Mouse (Mus musculus): ENCODE results near the gene Ntf3. TPM values are rescaled to one million over a fixed set of nuclear protein-coding genes. Genes with fewer than 3 reads are reported as not detected.

The Ntf3 gene
- polyA plus RNA-seq, 1 experiment from 2014 or later, result 15.8 TPM

DNA sequence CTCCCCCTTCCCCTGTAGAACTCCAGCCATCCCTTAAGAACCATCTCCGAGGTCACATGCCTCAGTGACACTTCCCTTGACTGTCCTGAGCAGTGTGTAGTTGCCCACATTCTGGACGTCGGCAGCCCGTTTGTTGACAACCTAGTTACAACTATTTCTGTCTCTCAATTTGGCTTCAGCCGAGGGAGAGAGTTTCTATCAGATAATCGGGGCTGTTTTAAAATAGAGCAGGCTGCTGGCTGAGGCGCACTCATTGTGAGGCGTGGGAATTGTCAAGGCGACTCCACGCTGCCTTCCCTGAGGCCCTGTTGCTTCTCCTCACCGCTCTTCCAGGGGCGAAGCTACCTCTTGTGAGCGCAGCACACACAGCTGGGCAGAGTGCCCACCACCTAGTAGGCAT is 70.6 kb downstream of the Ntf3 start:
- H3K4me1 ChIP-seq (ENCODE audit: control insufficient read depth, insufficient read depth, low read length), result no peaks in the 10 kb centered on the region
- H3K4me2 ChIP-seq (replicated peaks; ENCODE audit: low read depth, low read length), result no peak overlapping the region
- H3K4me3 ChIP-seq (ENCODE audit: low read depth, low read length), result no peak overlapping the region
- no peak overlapping the region for H3K9ac ChIP-seq (replicated peaks; ENCODE audit: low read depth, low read length)
- no peaks in the 10 kb centered on the region for H3K27me3 ChIP-seq (ENCODE audit: control insufficient read depth, insufficient read depth, low read length)
- H3K36me3 ChIP-seq (ENCODE audit: control insufficient read depth, insufficient read depth, low read length), result peaks cover 5% of the 10 kb centered on the region; the same call in 1 of the 2 replicates
- H3K9me3 ChIP-seq (ENCODE audit: control insufficient read depth, low read depth, low read length), result no peaks in the 10 kb centered on the region
- ATAC-seq (ENCODE audit: insufficient number of reproducible peaks, insufficient read depth, low FRiP score, low read depth), result no peak
- 58% methylated on average over 13 of the region's 13 CpGs for WGBS
- peak overlapping the region; percentile 27; the same call in 1 of the 2 replicates for H3K27ac ChIP-seq (ENCODE audit: low read length)

DNA sequence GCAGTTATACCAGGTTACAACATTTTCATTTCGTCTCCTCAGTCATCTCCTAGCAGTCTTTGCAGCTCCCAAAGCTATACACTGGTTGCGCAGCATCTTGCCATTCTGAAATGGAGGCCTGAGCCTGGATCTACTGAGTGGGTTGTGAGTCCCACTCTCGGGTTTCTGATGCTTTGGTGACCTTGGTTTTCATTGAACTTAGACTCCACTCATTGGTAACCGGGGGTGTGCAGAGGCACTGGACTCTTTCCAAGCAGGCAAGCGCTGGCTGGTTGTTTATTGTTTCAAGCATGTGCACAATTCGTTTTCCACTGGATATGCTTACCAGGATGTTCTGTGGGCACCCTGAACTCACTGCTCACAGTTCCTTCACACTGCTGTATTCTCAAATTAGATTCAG is 71.7 kb downstream of the Ntf3 start:
- H3K4me3 ChIP-seq (ENCODE audit: low read depth, low read length), result no peak overlapping the region
- H3K4me2 ChIP-seq (replicated peaks; ENCODE audit: low read depth, low read length), result no peak overlapping the region
- no peaks in the 10 kb centered on the region for H3K27me3 ChIP-seq (ENCODE audit: control insufficient read depth, insufficient read depth, low read length)
- 76% methylated on average over 6 of the region's 6 CpGs for WGBS
- no peak overlapping the region for H3K9ac ChIP-seq (replicated peaks; ENCODE audit: low read depth, low read length)
- H3K36me3 ChIP-seq (ENCODE audit: control insufficient read depth, insufficient read depth, low read length), result no peaks in the 10 kb centered on the region; the same call in 1 of the 2 replicates
- no peaks in the 10 kb centered on the region for H3K4me1 ChIP-seq (ENCODE audit: control insufficient read depth, insufficient read depth, low read length)
- H3K9me3 ChIP-seq (ENCODE audit: control insufficient read depth, low read depth, low read length), result no peaks in the 10 kb centered on the region
- no peak overlapping the region for H3K27ac ChIP-seq (ENCODE audit: low read length)
- ATAC-seq (ENCODE audit: insufficient number of reproducible peaks, insufficient read depth, low FRiP score, low read depth), result no peak

DNA sequence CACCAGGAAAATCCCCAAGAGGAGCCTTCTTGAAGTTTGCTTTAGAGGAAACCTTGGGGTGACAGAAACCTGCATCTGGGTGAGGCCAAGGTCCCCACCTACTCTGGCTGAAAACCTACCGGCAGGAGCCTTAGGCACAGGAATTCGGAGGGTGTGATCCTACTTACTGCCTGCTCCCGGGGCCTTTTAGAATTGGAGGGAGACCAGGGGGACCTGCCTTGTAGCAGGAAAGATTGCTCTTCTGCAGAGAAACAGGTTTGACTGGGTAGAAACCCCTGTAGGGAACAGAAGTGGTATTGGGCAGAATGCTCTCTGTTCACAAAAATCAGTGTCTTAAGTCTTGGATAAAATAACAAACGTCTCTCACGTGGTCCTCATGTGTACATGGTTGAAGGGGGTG is 74.7 kb downstream of the Ntf3 start:
- Histone ChIP-seq H3K4me3 (ENCODE audit: low read depth, low read length) (no peak overlapping the region), H3K27ac (ENCODE audit: low read length) (no peak overlapping the region), H3K9ac (replicated peaks; ENCODE audit: low read depth, low read length) (no peak overlapping the region), H3K36me3 (ENCODE audit: control insufficient read depth, insufficient read depth, low read length) (no peaks in the 10 kb centered on the region), H3K4me2 (replicated peaks; ENCODE audit: low read depth, low read length) (no peak overlapping the region), H3K4me1 (ENCODE audit: control insufficient read depth, insufficient read depth, low read length) (no peaks in the 10 kb centered on the region), H3K9me3 (ENCODE audit: control insufficient read depth, low read depth, low read length) (no peaks in the 10 kb centered on the region), H3K27me3 (ENCODE audit: control insufficient read depth, insufficient read depth, low read length) (no peaks in the 10 kb centered on the region)
- 46% methylated on average over 5 of the region's 5 CpGs for WGBS
- no peak for ATAC-seq (ENCODE audit: insufficient number of reproducible peaks, insufficient read depth, low FRiP score, low read depth)

DNA sequence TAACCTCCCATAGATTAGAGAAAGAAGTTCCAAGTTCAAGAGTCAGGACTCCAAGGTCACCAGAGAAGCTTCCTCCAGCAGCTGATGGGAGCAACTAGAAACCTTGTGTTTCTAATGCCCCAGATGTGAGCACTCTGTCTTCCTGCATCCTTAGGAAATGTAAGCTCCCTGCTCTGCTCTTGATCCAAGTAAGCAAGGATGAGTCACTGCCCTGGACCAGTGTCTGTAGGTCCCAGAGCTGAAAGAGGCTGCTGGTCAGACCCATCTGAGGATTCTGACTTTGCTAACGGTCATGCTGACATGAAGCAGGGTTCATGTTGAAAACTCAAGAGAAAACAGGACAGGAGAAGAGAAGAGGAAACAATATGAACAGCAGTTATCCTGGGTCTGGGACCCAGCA is 76.6 kb downstream of the Ntf3 start:
- no peak overlapping the region for H3K9ac ChIP-seq (replicated peaks; ENCODE audit: low read depth, low read length)
- no peaks in the 10 kb centered on the region for H3K4me1 ChIP-seq (ENCODE audit: control insufficient read depth, insufficient read depth, low read length)
- no peak overlapping the region for H3K4me2 ChIP-seq (replicated peaks; ENCODE audit: low read depth, low read length)
- H3K4me3 ChIP-seq (ENCODE audit: low read depth, low read length), result no peak overlapping the region
- no peak for ATAC-seq (ENCODE audit: insufficient number of reproducible peaks, insufficient read depth, low FRiP score, low read depth)
- H3K27me3 ChIP-seq (ENCODE audit: control insufficient read depth, insufficient read depth, low read length), result no peaks in the 10 kb centered on the region
- WGBS, result 73% methylated on average over 1 of the region's 1 CpGs
- H3K27ac ChIP-seq (ENCODE audit: low read length), result no peak overlapping the region
- no peaks in the 10 kb centered on the region for H3K9me3 ChIP-seq (ENCODE audit: control insufficient read depth, low read depth, low read length)
- H3K36me3 ChIP-seq (ENCODE audit: control insufficient read depth, insufficient read depth, low read length), result no peaks in the 10 kb centered on the region

DNA sequence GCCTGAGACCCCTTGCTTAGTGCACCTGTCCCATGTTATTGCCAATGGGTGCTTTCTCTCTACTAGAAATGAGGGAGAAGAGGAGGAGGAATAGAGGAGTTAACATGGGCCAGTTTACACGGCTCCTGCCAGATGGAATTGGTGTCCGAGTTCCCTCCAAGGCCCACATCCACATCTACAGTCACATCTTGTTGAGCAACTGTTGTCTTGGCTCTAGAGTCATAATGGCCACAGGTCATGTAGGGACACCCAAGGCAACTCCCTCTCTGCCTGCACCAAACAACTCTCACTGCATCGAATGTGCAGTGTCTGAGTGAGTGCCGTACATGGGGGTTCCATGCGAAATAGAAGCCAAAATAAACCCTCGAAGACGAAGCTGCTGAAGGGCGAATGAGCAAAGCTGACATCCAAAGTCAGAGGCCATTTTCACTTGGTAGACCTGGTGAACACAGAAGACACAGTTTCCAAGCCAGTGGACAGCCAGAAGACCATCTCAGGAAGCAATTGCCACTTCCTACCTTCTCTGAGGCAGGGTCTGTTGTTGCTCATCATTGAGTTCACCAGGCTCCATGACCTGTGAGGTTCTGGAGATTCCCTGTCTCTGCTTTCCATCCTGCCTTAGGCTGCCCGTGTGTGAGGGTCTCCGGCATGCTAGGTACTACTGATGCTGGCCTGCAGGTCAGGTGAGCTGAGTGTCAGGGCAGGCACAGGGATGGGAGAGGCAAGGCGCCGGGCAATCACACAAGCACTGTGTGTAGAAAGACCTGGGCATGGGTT is 78.0 kb downstream of the Ntf3 start:
- ATAC-seq (ENCODE audit: insufficient number of reproducible peaks, insufficient read depth, low FRiP score, low read depth), result no peak
- no peak overlapping the region for H3K4me2 ChIP-seq (replicated peaks; ENCODE audit: low read depth, low read length)

DNA sequence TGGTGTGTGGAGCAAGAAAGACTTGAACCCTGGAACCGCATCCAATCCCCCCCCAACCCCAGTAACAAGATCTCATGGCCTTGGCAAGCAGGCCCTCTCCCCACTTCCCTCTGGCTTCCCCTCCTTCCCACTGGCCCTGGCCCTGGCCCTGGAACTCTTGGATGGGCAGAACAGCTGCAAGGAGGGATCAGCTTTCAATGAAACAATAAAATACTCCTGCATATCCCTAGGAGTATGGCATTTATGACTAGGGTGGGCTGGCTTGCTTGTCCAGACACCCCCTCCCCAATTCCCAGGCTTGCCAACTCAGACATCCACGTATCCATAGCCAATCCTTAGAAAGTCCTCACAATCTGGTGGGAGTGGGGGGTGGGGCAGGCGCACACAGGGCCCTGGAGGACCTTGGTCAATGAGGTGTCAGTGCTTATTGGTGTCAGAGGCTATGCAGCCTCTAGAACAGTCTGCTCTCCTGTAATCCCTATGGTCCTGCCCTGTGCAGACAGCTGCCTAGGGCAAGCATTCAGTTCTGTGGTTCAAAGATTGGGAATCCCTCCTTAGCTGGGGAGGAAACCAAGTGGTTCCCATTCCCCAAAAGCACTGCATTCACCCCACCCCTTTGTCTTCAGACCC is 80.3 kb downstream of the Ntf3 start:
- 73% methylated on average over 3 of the region's 3 CpGs for WGBS
- ATAC-seq (ENCODE audit: insufficient number of reproducible peaks, insufficient read depth, low FRiP score, low read depth), result no peak
- no peak overlapping the region for H3K4me2 ChIP-seq (replicated peaks; ENCODE audit: low read depth, low read length)
- H3K27me3 ChIP-seq (ENCODE audit: control insufficient read depth, insufficient read depth, low read length), result no peaks in the 10 kb centered on the region
- H3K27ac ChIP-seq (ENCODE audit: low read length), result no peak overlapping the region
- no peaks in the 10 kb centered on the region for H3K9me3 ChIP-seq (ENCODE audit: control insufficient read depth, low read depth, low read length)
- no peak overlapping the region for H3K9ac ChIP-seq (replicated peaks; ENCODE audit: low read depth, low read length)
- no peak overlapping the region for H3K4me3 ChIP-seq (ENCODE audit: low read depth, low read length)
- no peaks in the 10 kb centered on the region for H3K4me1 ChIP-seq (ENCODE audit: control insufficient read depth, insufficient read depth, low read length)
- H3K36me3 ChIP-seq (ENCODE audit: control insufficient read depth, insufficient read depth, low read length), result no peaks in the 10 kb centered on the region

More for the DNA sequence above, 78.0 kb downstream of the Ntf3 start:
- H3K9me3 ChIP-seq (ENCODE audit: control insufficient read depth, low read depth, low read length), result no peaks in the 10 kb centered on the region
- WGBS, result 92% methylated on average over 12 of the region's 12 CpGs
- no peak overlapping the region for H3K4me3 ChIP-seq (ENCODE audit: low read depth, low read length)
- H3K27ac ChIP-seq (ENCODE audit: low read length), result no peak overlapping the region
- no peaks in the 10 kb centered on the region for H3K27me3 ChIP-seq (ENCODE audit: control insufficient read depth, insufficient read depth, low read length)
- H3K36me3 ChIP-seq (ENCODE audit: control insufficient read depth, insufficient read depth, low read length), result no peaks in the 10 kb centered on the region
- H3K9ac ChIP-seq (replicated peaks; ENCODE audit: low read depth, low read length), result no peak overlapping the region
- no peaks in the 10 kb centered on the region for H3K4me1 ChIP-seq (ENCODE audit: control insufficient read depth, insufficient read depth, low read length)

DNA sequence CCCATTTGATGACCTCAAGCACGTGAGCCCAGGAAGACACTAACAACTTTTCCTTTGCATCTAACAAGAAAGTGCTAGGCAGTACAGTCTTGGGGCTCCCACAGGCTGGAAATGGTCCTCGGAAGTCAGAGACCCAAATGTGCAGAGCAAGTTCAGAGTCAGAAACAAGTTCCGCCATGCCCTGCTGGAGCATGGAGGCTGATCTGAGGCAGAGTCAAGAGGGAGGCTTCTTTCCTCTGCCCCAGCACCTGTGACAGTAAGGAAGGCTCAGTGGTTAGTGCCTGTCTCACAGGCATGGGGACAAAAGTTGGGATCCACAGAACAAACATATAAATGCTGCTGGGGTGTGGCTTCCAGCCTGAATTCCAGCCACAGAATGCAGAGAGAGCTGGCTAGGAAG is 86.2 kb downstream of the Ntf3 start:
- H3K4me2 ChIP-seq (replicated peaks; ENCODE audit: low read depth, low read length), result no peak overlapping the region
- no peak for ATAC-seq (ENCODE audit: insufficient number of reproducible peaks, insufficient read depth, low FRiP score, low read depth)
- H3K27me3 ChIP-seq (ENCODE audit: control insufficient read depth, insufficient read depth, low read length), result no peaks in the 10 kb centered on the region
- WGBS, result 78% methylated on average over 3 of the region's 3 CpGs
- H3K9me3 ChIP-seq (ENCODE audit: control insufficient read depth, low read depth, low read length), result no peaks in the 10 kb centered on the region
- no peak overlapping the region for H3K4me3 ChIP-seq (ENCODE audit: low read depth, low read length)
- H3K27ac ChIP-seq (ENCODE audit: low read length), result no peak overlapping the region
- no peaks in the 10 kb centered on the region for H3K36me3 ChIP-seq (ENCODE audit: control insufficient read depth, insufficient read depth, low read length)
- no peaks in the 10 kb centered on the region for H3K4me1 ChIP-seq (ENCODE audit: control insufficient read depth, insufficient read depth, low read length)
- no peak overlapping the region for H3K9ac ChIP-seq (replicated peaks; ENCODE audit: low read depth, low read length)

DNA sequence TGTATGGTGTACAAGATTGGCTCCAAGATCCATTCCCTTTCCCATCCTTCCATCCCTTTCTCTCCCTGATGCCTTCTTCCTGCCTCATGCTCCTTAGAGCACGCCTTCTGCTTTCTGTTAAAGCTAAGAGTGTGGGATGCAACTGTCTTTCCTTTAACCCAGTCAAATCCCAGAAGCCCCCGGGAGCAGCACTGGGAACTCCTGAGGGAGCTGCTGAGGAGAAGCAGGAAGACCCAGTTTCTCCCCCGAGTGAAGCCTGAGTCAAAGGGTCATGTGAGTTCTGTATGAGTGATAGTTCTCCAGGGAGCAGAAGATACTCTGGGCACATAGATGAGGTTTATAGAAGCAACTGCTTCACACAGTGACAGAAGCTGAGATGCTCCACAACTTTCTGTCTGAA is 109.0 kb downstream of the Ntf3 start:
- WGBS, result 71% methylated on average over 3 of the region's 3 CpGs
- Histone ChIP-seq H3K27ac (ENCODE audit: low read length) (no peak overlapping the region), H3K9me3 (ENCODE audit: control insufficient read depth, low read depth, low read length) (no peaks in the 10 kb centered on the region), H3K4me2 (replicated peaks; ENCODE audit: low read depth, low read length) (no peak overlapping the region), H3K36me3 (ENCODE audit: control insufficient read depth, insufficient read depth, low read length) (no peaks in the 10 kb centered on the region), H3K4me1 (ENCODE audit: control insufficient read depth, insufficient read depth, low read length) (no peaks in the 10 kb centered on the region), H3K4me3 (ENCODE audit: low read depth, low read length) (no peak overlapping the region), H3K9ac (replicated peaks; ENCODE audit: low read depth, low read length) (no peak overlapping the region), H3K27me3 (ENCODE audit: control insufficient read depth, insufficient read depth, low read length) (no peaks in the 10 kb centered on the region)
- no peak for ATAC-seq (ENCODE audit: insufficient number of reproducible peaks, insufficient read depth, low FRiP score, low read depth)

All from stomach, embryonic 14.5 days (tissue).